Mouse (Mus musculus) bone marrow, adult 2 months (tissue): ENCODE data around the gene Isca2. TPM values are rescaled to one million over a fixed set of nuclear protein-coding genes. Genes with fewer than 3 reads are reported as not detected.
A peak's percentile ranks its signal among the peaks of the same experiment; 100 is the strongest.

Experiments used
- H3K27ac ChIP-seq: fragments of 200-500 bp; 2 replicates; pipeline ENCODE4 v1.5.1; 2012; ENCODE audit warnings: low read depth, mild to moderate bottlenecking, control low read depth, inconsistent platforms, low read length; ENCODE audit not compliant: control insufficient read depth, poor library complexity, insufficient read depth
- H3K4me1 ChIP-seq: fragments of 200-500 bp; 2 replicates; pipeline ENCODE4 v1.6.1; 2011; ENCODE audit warnings: low read length; ENCODE audit not compliant: control insufficient read depth, insufficient read depth
- H3K4me3 ChIP-seq: fragments of 200-500 bp; replicated peaks from 2 replicates; pipeline ENCODE3; 2011; ENCODE audit warnings: mild to moderate bottlenecking, low read depth, low read length, control low read depth; ENCODE audit not compliant: control insufficient read depth
- CTCF ChIP-seq: fragments of 200-500 bp; IDR thresholded peaks from 2 replicates; pipeline ENCODE4 v1.5.1; 2011; ENCODE audit warnings: low read length, control low read depth; ENCODE audit not compliant: control insufficient read depth, insufficient read depth
- POLR2A ChIP-seq: fragments of 200-500 bp; IDR thresholded peaks from 2 replicates; pipeline ENCODE4 v1.6.1; 2011; ENCODE audit warnings: low read depth, mild to moderate bottlenecking, control low read depth, low read length, borderline replicate concordance; ENCODE audit not compliant: control insufficient read depth
- WGBS: fragments of 180-500 bp; shearing (Covaris S2); methylation state at CpG from one replicate; pipeline ENCODE4 v1.1.7; 2018; 5-methylcytosine and 5-hydroxymethylcytosine counted together
- polyA plus RNA-seq: library from polyadenylated mRNA; stranded (reverse); fragments of >200 nt; gene quantifications from 2 replicates; pipeline ENCODE4 v1.2.4, GENCODE M21; 2011; ENCODE audit warnings: low replicate concordance; ENCODE audit not compliant: missing spikeins, insufficient read depth, insufficient read length

Isca2 gene
- polyA plus RNA-seq, 1 experiment = 90.0 TPM

GRCm38 (mm10) chr12:84814663-84815325, 41.7 kb downstream of the Isca2 start:
- H3K4me3 ChIP-seq = no peak overlapping the region
- 81% methylated on average over 3 of the region's 3 CpGs for WGBS
- H3K27ac ChIP-seq = no peak overlapping the region
- no peak for TF ChIP-seq CTCF
- no peak for TF ChIP-seq POLR2A
- H3K4me1 ChIP-seq = no peaks in the 10 kb centered on the region

- no peak for TF ChIP-seq POLR2A
- peak; percentile 39; the same call in 1 of the 2 replicates for TF ChIP-seq CTCF
- Histone ChIP-seq H3K4me3 (no peak overlapping the region), H3K27ac (no peak overlapping the region), H3K4me1 (no peaks in the 10 kb centered on the region)
- WGBS = 56% methylated on average over 4 of the region's 4 CpGs
Observed at GRCm38 (mm10) chr12:84818496-84818895, 45.4 kb downstream of the Isca2 start.

GRCm38 (mm10) chr12:84819236-84820168, 46.5 kb downstream of the Isca2 start:
- Histone ChIP-seq H3K27ac (peak overlapping the region; percentile 16; the same call in 1 of the 2 replicates), H3K4me3 (no peak overlapping the region), H3K4me1 (no peaks in the 10 kb centered on the region)
- WGBS = 76% methylated on average over 13 of the region's 13 CpGs
- no peak for TF ChIP-seq POLR2A
- no peak for TF ChIP-seq CTCF

GRCm38 (mm10) chr12:84823601-84824000, 50.5 kb downstream of the Isca2 start:
- Histone ChIP-seq H3K27ac (no peak overlapping the region), H3K4me3 (no peak overlapping the region), H3K4me1 (no peaks in the 10 kb centered on the region)
- WGBS = 80% methylated on average over 7 of the region's 7 CpGs
- TF ChIP-seq CTCF = no peak
- TF ChIP-seq POLR2A = no peak

- no peaks in the 10 kb centered on the region for H3K4me1 ChIP-seq
- H3K4me3 ChIP-seq = no peak overlapping the region
- 60% methylated on average over 5 of the region's 5 CpGs for WGBS
- no peak overlapping the region for H3K27ac ChIP-seq
- TF ChIP-seq POLR2A (no peak), CTCF (no peak)
Observed at GRCm38 (mm10) chr12:84824203-84824602, 51.2 kb downstream of the Isca2 start.

Other genes with a start within 250 kb of the Isca2 start
- not detected in 2 replicates for gene Vsx2, start 203.5 kb upstream of the Isca2 start, polyA plus RNA-seq
- gene Abcd4, start 155.8 kb upstream of the Isca2 start, polyA plus RNA-seq = 4.0 and 7.7 TPM in 2 replicates
- not detected in 2 replicates for gene Vrtn, start 132.2 kb upstream of the Isca2 start, polyA plus RNA-seq
- gene Syndig1l, start 74.4 kb upstream of the Isca2 start, polyA plus RNA-seq = 1.3 and 2.4 TPM in 2 replicates
- gene Npc2, start 99 bp upstream of the Isca2 start, polyA plus RNA-seq = 33.6 and 72.2 TPM in 2 replicates
- 2.7 and 6.9 TPM in 2 replicates for gene Ltbp2, start 103.3 kb downstream of the Isca2 start, polyA plus RNA-seq
- 76.1 and 122 TPM in 2 replicates for gene Fcf1, start 197.6 kb downstream of the Isca2 start, polyA plus RNA-seq
- 16.9 and 28.6 TPM in 2 replicates for gene Arel1, start 197.6 kb downstream of the Isca2 start, polyA plus RNA-seq
- gene Ylpm1, start 223.1 kb downstream of the Isca2 start, polyA plus RNA-seq = 15.0 and 36.2 TPM in 2 replicates